Mouse (Mus musculus): ENCODE measurements around the gene Raver2.

Gene Raver2

GRCm38 (mm10) chr4:101177796-101178195 lies 109.0 kb downstream of the Raver2 start:
- no peak for DNase-seq

- DNase-seq, result no peak
Observed at GRCm38 (mm10) chr4:101179076-101179475, 110.3 kb downstream of the Raver2 start.

- DNase-seq, result no peak
Observed at GRCm38 (mm10) chr4:101179836-101180235, 111.1 kb downstream of the Raver2 start.

GRCm38 (mm10) chr4:101180681-101181080 lies 111.9 kb downstream of the Raver2 start:
- DNase-seq, result no peak

GRCm38 (mm10) chr4:101182603-101183011 lies 113.8 kb downstream of the Raver2 start:
- DNase-seq, result peak; percentile 68

- peak; percentile 38 for DNase-seq
Observed at GRCm38 (mm10) chr4:101185216-101185615, 116.4 kb downstream of the Raver2 start.

GRCm38 (mm10) chr4:101186591-101186990 lies 117.8 kb downstream of the Raver2 start:
- no peak for DNase-seq

GRCm38 (mm10) chr4:101187381-101187780 lies 118.6 kb downstream of the Raver2 start:
- DNase-seq, result no peak

- DNase-seq, result peak; percentile 29
Observed at GRCm38 (mm10) chr4:101192241-101192976, 123.6 kb downstream of the Raver2 start.

- DNase-seq, result no peak
Observed at GRCm38 (mm10) chr4:101194170-101194569, 125.4 kb downstream of the Raver2 start.

GRCm38 (mm10) chr4:101196407-101196806 lies 127.6 kb downstream of the Raver2 start:
- DNase-seq, result no peak

GRCm38 (mm10) chr4:101197421-101198170 lies 128.8 kb downstream of the Raver2 start:
- no peak for DNase-seq

GRCm38 (mm10) chr4:101198333-101198732 lies 129.6 kb downstream of the Raver2 start:
- DNase-seq, result peak; percentile 86

GRCm38 (mm10) chr4:101199433-101200081 lies 130.8 kb downstream of the Raver2 start:
- no peak for DNase-seq

Data from lung, postnatal 36 days (tissue).